Mouse (Mus musculus) forebrain, embryonic 13.5 days (tissue): ENCODE measurements around the gene Gm20388. TPM values are rescaled to one million over a fixed set of nuclear protein-coding genes. Genes with fewer than 3 reads are reported as not detected.
A peak's percentile ranks its signal among the peaks of the same experiment; 100 is the strongest.

ENCODE experiments used
- ATAC-seq: fragments of 200-750 bp; cut with Nextera tagmentation; 2 replicates; pipeline ENCODE4 v1.8.0; 2017
- H3K27ac ChIP-seq: fragments of 300-500 bp; sonication (generic); 2 replicates; pipeline ENCODE4 v1.5.1; 2015; ENCODE audit warnings: inconsistent platforms, mild to moderate bottlenecking, moderate library complexity
- H3K27me3 ChIP-seq: fragments of 300-500 bp; sonication (generic); 2 replicates; pipeline ENCODE4 v1.6.1; 2015; ENCODE audit warnings: mild to moderate bottlenecking, inconsistent platforms
- H3K36me3 ChIP-seq: fragments of 300-500 bp; sonication (generic); 2 replicates; pipeline ENCODE4 v1.6.1; 2015; ENCODE audit warnings: mild to moderate bottlenecking, inconsistent platforms; ENCODE audit not compliant: poor library complexity, severe bottlenecking
- H3K4me1 ChIP-seq: fragments of 300-500 bp; sonication (generic); 2 replicates; pipeline ENCODE4 v1.6.1; 2015; ENCODE audit warnings: inconsistent platforms
- H3K4me2 ChIP-seq: fragments of 300-500 bp; sonication (generic); 2 replicates; pipeline ENCODE4 v1.6.1; 2015; ENCODE audit warnings: inconsistent platforms, mild to moderate bottlenecking, moderate library complexity
- H3K4me3 ChIP-seq: fragments of 300-500 bp; sonication (generic); 2 replicates; pipeline ENCODE4 v1.5.1; 2015; ENCODE audit warnings: mild to moderate bottlenecking, inconsistent platforms
- H3K9ac ChIP-seq: fragments of 300-500 bp; sonication (generic); 2 replicates; pipeline ENCODE4 v1.6.1; 2015; ENCODE audit warnings: mild to moderate bottlenecking, inconsistent platforms
- H3K9me3 ChIP-seq: fragments of 300-500 bp; sonication (generic); replicated peaks from 2 replicates; pipeline ENCODE4 v1.6.1; 2016; ENCODE audit warnings: inconsistent platforms
- WGBS: fragments of 180-500 bp; shearing (Covaris S2); methylation state at CpG from one replicate; pipeline ENCODE4 v1.1.7; 2015; 5-methylcytosine and 5-hydroxymethylcytosine counted together
- polyA plus RNA-seq: library from polyadenylated mRNA; unstranded; fragments of >200 nt; fragmentation: Nextera tagmentation; extraction: Ambion mirVana; gene quantifications from 2 replicates; pipeline ENCODE4 v1.2.1, GENCODE M21; 2015

Gene Gm20388
- polyA plus RNA-seq, 1 experiment from 2014 or later: 5.6 TPM

- H3K9me3 ChIP-seq: no peaks in the 10 kb centered on the region
- H3K27me3 ChIP-seq: peaks cover 49% of the 10 kb centered on the region
- H3K27ac ChIP-seq: no peak overlapping the region
- H3K4me1 ChIP-seq: peaks cover 18% of the 10 kb centered on the region
- 82% methylated on average over 5 of the region's 5 CpGs for WGBS
- no peak overlapping the region for H3K4me2 ChIP-seq
- no peaks in the 10 kb centered on the region for H3K36me3 ChIP-seq
- H3K4me3 ChIP-seq: no peak overlapping the region
- H3K9ac ChIP-seq: no peak overlapping the region
- ATAC-seq: no peak
Observed at GRCm38 (mm10) chr8:120962606-120963380, 1052.2 kb downstream of the Gm20388 start.

GRCm38 (mm10) chr8:120966557-120966956 lies 1055.9 kb downstream of the Gm20388 start:
- H3K27me3 ChIP-seq: peaks cover 66% of the 10 kb centered on the region
- no peak for ATAC-seq
- H3K9ac ChIP-seq: no peak overlapping the region
- H3K4me3 ChIP-seq: no peak overlapping the region
- H3K36me3 ChIP-seq: no peaks in the 10 kb centered on the region
- no peaks in the 10 kb centered on the region for H3K4me1 ChIP-seq
- WGBS: 24% methylated on average over 3 of the region's 3 CpGs
- no peak overlapping the region for H3K27ac ChIP-seq
- H3K9me3 ChIP-seq: no peaks in the 10 kb centered on the region
- H3K4me2 ChIP-seq: no peak overlapping the region

GRCm38 (mm10) chr8:120968308-120968707 lies 1057.7 kb downstream of the Gm20388 start:
- no peaks in the 10 kb centered on the region for H3K9me3 ChIP-seq
- H3K9ac ChIP-seq: no peak overlapping the region
- WGBS: 52% methylated on average over 6 of the region's 6 CpGs
- H3K27me3 ChIP-seq: peaks cover 73% of the 10 kb centered on the region
- H3K36me3 ChIP-seq: no peaks in the 10 kb centered on the region
- H3K4me2 ChIP-seq: no peak overlapping the region
- no peak overlapping the region for H3K4me3 ChIP-seq
- ATAC-seq: no peak
- no peak overlapping the region for H3K27ac ChIP-seq
- H3K4me1 ChIP-seq: peaks cover 10% of the 10 kb centered on the region; the same call in 1 of the 2 replicates

GRCm38 (mm10) chr8:120970346-120970745 lies 1059.7 kb downstream of the Gm20388 start:
- peaks cover 10% of the 10 kb centered on the region; the same call in 1 of the 2 replicates for H3K4me1 ChIP-seq
- H3K27me3 ChIP-seq: peaks cover 78% of the 10 kb centered on the region
- no peaks in the 10 kb centered on the region for H3K9me3 ChIP-seq
- no peak overlapping the region for H3K4me2 ChIP-seq
- no peaks in the 10 kb centered on the region for H3K36me3 ChIP-seq
- 26% methylated on average over 5 of the region's 5 CpGs for WGBS
- H3K4me3 ChIP-seq: no peak overlapping the region
- no peak overlapping the region for H3K27ac ChIP-seq
- no peak for ATAC-seq
- no peak overlapping the region for H3K9ac ChIP-seq

- H3K36me3 ChIP-seq: no peaks in the 10 kb centered on the region
- no peak for ATAC-seq
- H3K27ac ChIP-seq: no peak overlapping the region
- peak overlapping the region; percentile 32 for H3K4me3 ChIP-seq
- H3K9me3 ChIP-seq: no peaks in the 10 kb centered on the region
- H3K4me2 ChIP-seq: peak overlapping the region; percentile 56
- peaks cover 75% of the 10 kb centered on the region for H3K27me3 ChIP-seq
- H3K4me1 ChIP-seq: peaks cover 10% of the 10 kb centered on the region; the same call in 1 of the 2 replicates
- H3K9ac ChIP-seq: peak overlapping the region; percentile 43
- 25% methylated on average over 34 of the region's 34 CpGs for WGBS
Observed at GRCm38 (mm10) chr8:120971691-120972469, 1061.2 kb downstream of the Gm20388 start.

- H3K4me2 ChIP-seq: peak overlapping the region; percentile 56
- H3K27me3 ChIP-seq: peaks cover 76% of the 10 kb centered on the region
- no peak overlapping the region for H3K4me3 ChIP-seq
- no peak for ATAC-seq
- no peak overlapping the region for H3K9ac ChIP-seq
- WGBS: 19% methylated on average over 7 of the region's 7 CpGs
- no peaks in the 10 kb centered on the region for H3K9me3 ChIP-seq
- no peak overlapping the region for H3K27ac ChIP-seq
- H3K4me1 ChIP-seq: peaks cover 10% of the 10 kb centered on the region; the same call in 1 of the 2 replicates
- H3K36me3 ChIP-seq: no peaks in the 10 kb centered on the region
Observed at GRCm38 (mm10) chr8:120973046-120973445, 1062.4 kb downstream of the Gm20388 start.

GRCm38 (mm10) chr8:120977131-120977530 lies 1066.5 kb downstream of the Gm20388 start:
- ATAC-seq: no peak
- WGBS: 79% methylated on average over 13 of the region's 13 CpGs
- Histone ChIP-seq H3K27ac (no peak overlapping the region), H3K4me1 (peaks cover 6% of the 10 kb centered on the region; the same call in 1 of the 2 replicates), H3K36me3 (no peaks in the 10 kb centered on the region), H3K27me3 (peaks cover 36% of the 10 kb centered on the region), H3K9ac (no peak overlapping the region), H3K4me2 (no peak overlapping the region), H3K4me3 (no peak overlapping the region), H3K9me3 (no peaks in the 10 kb centered on the region)

- 83% methylated on average over 9 of the region's 9 CpGs for WGBS
- Histone ChIP-seq H3K36me3 (no peaks in the 10 kb centered on the region), H3K9me3 (no peaks in the 10 kb centered on the region), H3K4me3 (no peak overlapping the region), H3K27ac (no peak overlapping the region), H3K9ac (no peak overlapping the region), H3K27me3 (peaks cover 15% of the 10 kb centered on the region), H3K4me2 (no peak overlapping the region), H3K4me1 (no peaks in the 10 kb centered on the region)
- ATAC-seq: no peak
Observed at GRCm38 (mm10) chr8:120979210-120979609, 1068.6 kb downstream of the Gm20388 start.

- H3K36me3 ChIP-seq: no peaks in the 10 kb centered on the region
- no peak overlapping the region for H3K4me3 ChIP-seq
- H3K9ac ChIP-seq: no peak overlapping the region
- no peak overlapping the region for H3K27ac ChIP-seq
- no peaks in the 10 kb centered on the region for H3K4me1 ChIP-seq
- H3K4me2 ChIP-seq: no peak overlapping the region
- ATAC-seq: no peak
- 0 out of 2 replicates have a peak, but pooled peaks cover 2% of the 10 kb centered on the region for H3K27me3 ChIP-seq
- WGBS: 67% methylated on average over 13 of the region's 13 CpGs
- no peaks in the 10 kb centered on the region for H3K9me3 ChIP-seq
Observed at GRCm38 (mm10) chr8:120980948-120981347, 1070.3 kb downstream of the Gm20388 start.

GRCm38 (mm10) chr8:120984888-120985287 lies 1074.2 kb downstream of the Gm20388 start:
- 89% methylated on average over 8 of the region's 8 CpGs for WGBS
- no peak for ATAC-seq

GRCm38 (mm10) chr8:120986022-120986421 lies 1075.4 kb downstream of the Gm20388 start:
- ATAC-seq: no peak
- H3K9me3 ChIP-seq: no peaks in the 10 kb centered on the region
- H3K27me3 ChIP-seq: no peaks in the 10 kb centered on the region
- no peaks in the 10 kb centered on the region for H3K4me1 ChIP-seq
- WGBS: 85% methylated on average over 7 of the region's 7 CpGs
- H3K4me3 ChIP-seq: no peak overlapping the region
- H3K9ac ChIP-seq: no peak overlapping the region
- no peak overlapping the region for H3K4me2 ChIP-seq
- H3K27ac ChIP-seq: no peak overlapping the region
- H3K36me3 ChIP-seq: no peaks in the 10 kb centered on the region

More at GRCm38 (mm10) chr8:120984888-120985287, 1074.2 kb downstream of the Gm20388 start:
- Histone ChIP-seq H3K9me3 (no peaks in the 10 kb centered on the region), H3K4me2 (no peak overlapping the region), H3K4me3 (no peak overlapping the region), H3K27me3 (no peaks in the 10 kb centered on the region), H3K9ac (no peak overlapping the region), H3K4me1 (no peaks in the 10 kb centered on the region), H3K27ac (no peak overlapping the region), H3K36me3 (no peaks in the 10 kb centered on the region)

- H3K27ac ChIP-seq: no peak overlapping the region
- H3K9ac ChIP-seq: no peak overlapping the region
- H3K36me3 ChIP-seq: no peaks in the 10 kb centered on the region
- no peak for ATAC-seq
- WGBS: 85% methylated on average over 16 of the region's 16 CpGs
- H3K4me2 ChIP-seq: no peak overlapping the region
- no peaks in the 10 kb centered on the region for H3K27me3 ChIP-seq
- H3K4me3 ChIP-seq: no peak overlapping the region
- H3K9me3 ChIP-seq: no peaks in the 10 kb centered on the region
- H3K4me1 ChIP-seq: no peaks in the 10 kb centered on the region
Observed at GRCm38 (mm10) chr8:120993738-120994137, 1083.1 kb downstream of the Gm20388 start.
